Mouse (Mus musculus) neutrophil, adult 5-6 weeks (primary cell): ENCODE results near the gene Spata31d1d. TPM values are rescaled to one million over a fixed set of nuclear protein-coding genes. Genes with fewer than 3 reads are reported as not detected.
"Not testable (repeated sequence)": the region's sequence is repeated elsewhere in the genome, so short reads cannot be mapped to it uniquely, and the experiment has no call there.

Experiments
- ATAC-seq: fragments of 151-379, 151-347 bp; 2 replicates; pipeline ENCODE4 v1.8.0; 2017; ENCODE audit warnings: mild to moderate bottlenecking, moderate TSS enrichment; ENCODE audit not compliant: insufficient number of reproducible peaks, poor library complexity, low FRiP score, severe bottlenecking; ENCODE audit errors: extremely low read depth
- total RNA-seq: library from RNA; stranded (forward); fragments of 200-1000 nt; gene quantifications from 2 replicates; pipeline ENCODE4 v1.2.3, GENCODE M21; 2017

The Spata31d1d gene
- not detected in 2 replicates for total RNA-seq

DNA sequence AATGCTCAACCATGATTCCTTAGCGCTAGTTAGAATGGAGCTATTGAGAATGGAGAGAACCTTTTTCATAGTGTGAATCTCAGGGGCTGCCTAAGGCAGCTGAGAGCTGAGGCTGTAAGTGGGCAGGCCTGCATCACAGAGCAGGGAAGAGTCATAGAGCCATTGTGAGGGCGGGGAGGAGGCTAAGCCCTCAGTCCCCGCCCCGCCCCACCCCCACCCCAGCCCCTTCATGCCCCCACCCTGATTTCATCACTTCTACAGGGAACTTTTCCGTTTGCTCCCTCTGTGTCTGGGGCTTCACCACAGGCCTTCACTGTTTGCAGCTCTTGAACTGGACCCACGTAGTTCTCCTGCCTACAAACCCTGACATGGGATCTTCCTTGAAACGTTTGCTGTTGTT, at the start of gene Spata31d1d:
Gene Spata31d1d (minus strand): TSS at position 101 of the 400 bp plus-strand sequence.
- no peak for ATAC-seq

DNA sequence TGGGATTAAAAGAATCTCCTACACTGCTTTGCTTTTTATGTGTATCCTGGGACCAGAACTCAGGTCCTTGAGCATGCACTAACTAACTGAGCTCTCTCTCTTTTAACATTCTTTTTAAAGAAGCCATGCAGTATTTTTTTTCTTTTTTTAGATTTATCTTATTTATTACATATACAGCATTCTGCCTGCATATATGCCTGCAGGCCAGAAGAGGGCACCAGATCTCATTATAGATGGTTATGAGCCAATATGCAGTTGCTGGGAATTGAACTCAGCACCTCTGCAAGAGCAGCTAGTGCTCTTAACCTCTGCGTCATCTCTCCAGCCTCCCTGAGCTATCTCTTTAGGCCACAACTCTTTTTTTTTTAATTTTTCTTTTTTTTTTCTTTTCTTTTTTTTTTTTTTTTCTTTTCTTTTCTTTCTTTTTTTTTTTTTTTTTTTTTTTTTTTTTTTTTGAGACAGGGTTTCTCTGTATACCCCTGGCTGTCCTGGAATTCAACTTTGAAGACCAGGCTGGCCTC, 48.3 kb upstream of the Spata31d1d start:
- not testable (repeated sequence) for ATAC-seq

DNA sequence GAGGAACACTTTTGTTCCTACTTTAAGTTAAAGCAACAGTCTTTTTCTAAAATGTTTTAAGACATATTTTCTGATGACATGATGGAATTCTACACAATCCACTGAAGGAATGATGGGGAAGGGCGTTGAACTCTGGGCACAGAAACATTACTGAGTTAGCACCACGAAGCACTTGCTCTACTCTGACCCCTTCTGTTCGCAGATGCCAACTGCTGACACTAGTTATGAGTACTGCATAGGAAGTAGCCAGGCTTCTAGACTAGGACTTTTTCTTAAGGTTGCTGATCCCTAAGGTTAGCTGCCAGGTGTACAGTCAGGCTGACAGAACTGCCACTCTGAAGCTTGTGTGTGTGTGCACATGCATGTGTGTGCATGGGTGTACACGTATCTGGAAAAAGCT, 47.7 kb upstream of the Spata31d1d start:
- ATAC-seq: no peak

DNA sequence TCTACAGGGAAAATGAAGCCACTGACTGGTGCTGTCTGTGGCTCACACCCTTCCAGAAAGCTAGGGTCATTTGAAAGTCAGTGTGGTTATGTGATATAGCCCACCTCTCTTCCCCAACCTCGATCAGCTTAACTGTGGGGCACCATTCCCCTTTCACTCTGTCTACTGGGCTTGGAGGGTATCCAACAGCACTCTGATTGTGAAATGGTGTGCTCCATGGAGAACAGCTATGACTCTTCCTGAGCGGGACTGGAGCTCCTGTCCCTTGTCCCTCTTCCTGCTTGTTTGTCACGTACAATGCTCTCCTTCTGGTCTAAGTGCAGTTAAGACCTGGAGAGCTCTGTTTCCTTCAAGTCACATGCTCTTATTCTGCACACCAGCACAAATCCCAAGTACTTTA, 43.6 kb upstream of the Spata31d1d start:
- no peak for ATAC-seq

DNA sequence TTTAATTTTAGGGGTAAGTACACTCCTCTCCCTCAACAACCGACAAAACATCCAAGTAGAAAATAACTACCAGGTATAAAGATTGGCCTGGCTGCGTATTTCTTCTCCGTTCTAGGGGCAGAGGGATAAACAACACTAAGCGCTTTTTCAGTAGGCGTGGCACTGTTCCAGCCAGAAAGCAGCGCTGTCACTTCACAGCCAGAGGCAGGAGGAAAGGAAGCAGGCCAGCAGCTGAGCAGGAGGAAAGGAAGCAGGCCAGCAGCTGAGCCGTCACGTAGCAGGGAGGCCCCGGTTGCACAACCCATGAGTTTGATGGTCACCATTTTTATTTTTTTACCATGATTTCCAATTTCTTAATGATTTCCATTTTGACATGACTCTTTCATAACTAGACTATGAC, 39.7 kb upstream of the Spata31d1d start:
- peak; percentile 20; the same call in 1 of the 2 replicates for ATAC-seq

DNA sequence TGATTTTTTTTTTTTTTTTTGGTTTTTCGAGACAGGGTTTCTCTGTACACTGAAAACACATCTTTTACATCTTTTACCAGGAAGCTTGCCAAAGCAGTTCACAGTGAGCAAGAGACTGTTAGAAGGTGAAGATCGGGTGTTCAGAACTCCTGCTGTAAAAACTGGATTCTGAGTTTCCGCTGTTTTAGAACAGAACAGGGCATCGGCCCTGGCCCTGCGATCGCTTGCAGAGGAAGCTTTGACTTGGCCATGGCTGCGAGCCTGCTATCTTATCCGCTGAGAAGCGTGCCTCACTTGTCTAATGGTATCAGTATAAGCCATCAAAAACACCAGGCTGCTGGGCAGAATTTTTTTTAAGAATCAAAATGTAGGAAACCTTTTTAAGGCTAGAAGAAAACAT, 39.3 kb upstream of the Spata31d1d start:
- no peak for ATAC-seq

DNA sequence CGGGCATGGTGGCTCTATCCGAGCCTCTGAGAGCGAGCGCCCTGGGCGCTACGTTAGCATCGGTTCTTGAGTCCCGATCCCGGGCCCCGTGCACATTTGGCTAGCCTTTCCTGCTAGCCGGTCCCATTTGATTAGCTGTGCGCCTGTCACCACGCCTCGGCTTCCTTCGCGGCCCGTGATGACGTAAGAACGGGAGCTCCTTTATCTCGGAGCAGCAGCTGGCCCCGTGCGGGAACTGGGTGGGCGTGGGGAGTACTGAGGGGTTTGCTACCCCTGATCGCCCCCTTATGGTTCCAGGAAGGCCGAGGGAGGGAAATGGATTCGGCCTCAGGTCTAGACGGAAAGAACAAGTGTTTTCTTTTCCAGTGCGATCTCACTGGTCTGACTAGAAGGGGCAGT, 38.6 kb upstream of the Spata31d1d start:
- ATAC-seq: peak; percentile 16; the same call in 1 of the 2 replicates

DNA sequence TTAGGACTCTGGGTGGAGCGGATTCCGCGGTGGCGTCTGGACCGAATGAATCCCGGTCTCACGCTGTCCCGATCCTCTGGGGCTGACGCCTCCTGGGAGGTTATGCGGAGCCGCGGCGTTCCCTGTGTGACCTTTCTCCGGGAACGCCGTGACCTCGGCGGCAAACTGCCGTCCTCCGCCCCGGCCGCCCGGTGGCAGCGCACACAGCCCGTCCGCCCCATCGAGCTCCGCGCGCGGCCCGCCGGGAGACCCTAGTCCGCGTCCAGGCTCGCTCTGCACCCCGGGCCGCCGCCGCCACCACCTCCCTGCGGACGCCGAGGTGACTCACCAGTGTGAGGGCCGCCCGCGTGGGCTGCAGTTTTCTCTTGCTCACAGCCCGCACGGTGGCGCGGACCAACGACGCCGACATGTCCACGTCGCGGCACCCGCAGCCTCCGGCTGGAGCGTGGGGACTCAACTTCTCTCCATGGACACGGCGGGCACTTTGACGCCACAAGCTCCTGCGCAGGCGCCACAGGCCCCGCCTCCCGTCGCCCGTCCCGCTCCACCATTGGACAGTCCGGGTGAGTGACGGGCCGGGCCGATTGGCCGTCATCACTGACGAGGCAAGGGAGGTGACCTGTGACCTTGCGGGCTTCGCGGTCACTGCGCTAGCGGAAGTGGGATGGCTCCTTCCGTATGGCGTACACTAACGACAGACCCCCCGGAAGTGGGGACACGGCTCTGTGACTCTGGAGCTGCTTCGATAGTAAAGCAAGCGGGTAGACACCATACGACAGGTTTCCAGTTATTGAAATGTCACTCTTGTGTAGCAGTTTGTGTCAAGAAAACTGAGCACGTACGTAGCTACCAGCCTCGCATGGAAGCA, 38.0 kb upstream of the Spata31d1d start, which contains the start of gene Isca1:
Gene Isca1 (minus strand): TSS at position 515 of the 868 bp plus-strand sequence.
- ATAC-seq: peak; percentile 96

DNA sequence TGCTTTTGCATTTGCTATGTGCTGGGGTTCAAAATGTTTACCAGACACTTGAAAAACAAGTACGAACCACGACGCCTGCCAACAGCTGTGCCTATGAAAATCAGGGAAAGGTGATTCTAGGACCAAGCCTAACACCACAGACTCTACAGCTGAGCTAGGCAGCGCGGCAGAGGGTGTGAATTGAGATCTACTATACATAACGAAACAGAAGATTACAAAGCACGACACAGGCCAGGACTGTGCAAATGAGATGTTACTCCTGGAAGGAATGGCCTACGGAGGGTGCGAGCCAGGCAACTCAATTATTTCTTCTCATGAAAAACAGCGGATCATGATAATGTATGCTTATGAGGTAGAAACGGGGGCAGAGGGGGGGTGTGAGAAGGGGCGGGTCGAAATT, 37.0 kb upstream of the Spata31d1d start:
- no peak for ATAC-seq

DNA sequence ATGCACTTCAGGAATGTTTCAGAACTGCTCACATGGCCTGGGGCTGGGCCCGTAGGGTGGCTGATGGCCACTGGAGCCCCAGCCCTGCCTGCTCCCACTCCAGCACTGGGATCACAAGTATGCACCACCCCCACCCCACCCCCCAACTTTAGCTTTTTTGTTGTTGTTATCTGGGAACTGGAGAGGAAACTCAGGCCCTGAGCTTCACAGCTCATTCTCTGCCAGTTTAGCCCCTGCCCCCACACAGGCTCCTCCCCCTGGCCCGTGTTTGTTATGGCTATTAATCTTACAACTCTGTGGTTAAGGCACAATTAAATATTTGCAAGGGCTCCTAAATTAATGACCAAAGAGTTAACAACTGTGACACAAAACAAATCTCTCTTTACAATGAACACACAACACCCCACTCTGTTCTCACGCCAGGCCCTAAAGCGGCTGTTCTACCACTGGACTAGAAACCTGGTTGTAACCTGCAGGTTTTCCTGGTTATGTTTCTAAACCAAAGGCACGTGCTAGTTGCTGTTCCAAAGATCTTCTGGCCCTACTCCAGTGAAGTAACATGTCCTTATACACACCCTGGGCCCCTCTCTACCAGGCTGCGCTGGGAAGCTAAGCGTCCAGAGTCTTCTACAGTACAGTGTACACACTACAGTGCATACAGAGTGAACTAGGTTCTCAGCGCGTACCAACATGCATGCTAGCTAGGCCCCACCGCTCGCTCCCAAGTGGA, 35.4 kb upstream of the Spata31d1d start:
- ATAC-seq: no peak

DNA sequence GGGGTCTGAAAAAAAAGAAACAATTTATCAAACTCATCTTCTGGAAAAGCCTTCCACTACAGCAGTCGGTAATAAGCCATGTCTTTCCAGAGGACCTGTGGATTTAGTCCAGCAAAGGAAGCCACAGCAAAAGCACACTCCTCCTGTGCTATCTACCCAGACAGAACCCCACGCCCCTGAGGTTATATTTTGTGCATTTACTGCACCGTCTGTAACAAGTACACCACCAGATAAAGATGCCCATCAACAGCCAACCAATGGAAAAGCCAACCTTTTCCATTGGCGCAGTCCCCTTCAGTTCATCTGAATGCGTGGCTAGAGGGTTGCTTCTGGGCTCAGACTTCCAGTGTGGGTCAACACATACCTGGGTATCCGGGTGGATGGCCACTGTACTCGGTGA, 31.2 kb upstream of the Spata31d1d start:
- ATAC-seq: no peak

DNA sequence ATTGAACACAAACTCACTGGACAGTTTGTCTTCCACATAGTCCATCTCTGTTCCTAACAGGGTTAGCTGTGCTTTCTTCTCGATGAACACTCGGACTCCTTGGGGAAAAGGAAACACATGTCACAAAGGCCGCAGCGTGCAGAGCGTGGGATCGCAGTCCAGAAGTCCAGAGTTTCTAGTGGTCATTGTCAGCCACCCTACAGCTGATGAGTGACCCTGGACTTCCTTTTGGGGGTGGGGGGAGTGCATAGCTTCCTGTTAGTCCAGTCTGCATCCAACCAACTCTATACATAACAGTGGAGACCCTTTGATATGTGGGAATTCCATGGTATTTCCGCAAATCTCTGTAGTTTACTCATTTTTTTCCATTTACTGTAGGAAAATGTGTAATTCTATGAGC, 25.4 kb upstream of the Spata31d1d start:
- no peak for ATAC-seq

DNA sequence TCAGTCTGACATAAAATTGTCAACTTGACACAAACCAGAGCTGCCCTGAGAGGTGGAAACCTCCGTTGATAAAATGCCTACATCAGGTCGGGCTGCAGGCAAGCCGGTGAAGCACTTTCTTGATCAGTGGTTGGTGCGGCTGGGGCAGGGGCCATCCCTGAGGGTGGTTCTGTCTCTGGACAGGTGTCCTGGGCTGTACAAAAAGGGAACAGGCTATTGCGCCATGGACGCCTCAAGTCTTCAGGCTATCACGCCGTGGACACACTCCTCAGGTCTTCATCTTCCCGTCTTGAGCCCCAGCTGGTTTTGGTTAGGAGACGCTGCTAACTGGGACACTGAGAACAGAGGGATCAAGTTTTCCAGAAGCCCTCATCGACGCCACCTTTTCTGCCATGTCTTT, 18.8 kb upstream of the Spata31d1d start:
- peak; percentile 34; the same call in 1 of the 2 replicates for ATAC-seq

DNA sequence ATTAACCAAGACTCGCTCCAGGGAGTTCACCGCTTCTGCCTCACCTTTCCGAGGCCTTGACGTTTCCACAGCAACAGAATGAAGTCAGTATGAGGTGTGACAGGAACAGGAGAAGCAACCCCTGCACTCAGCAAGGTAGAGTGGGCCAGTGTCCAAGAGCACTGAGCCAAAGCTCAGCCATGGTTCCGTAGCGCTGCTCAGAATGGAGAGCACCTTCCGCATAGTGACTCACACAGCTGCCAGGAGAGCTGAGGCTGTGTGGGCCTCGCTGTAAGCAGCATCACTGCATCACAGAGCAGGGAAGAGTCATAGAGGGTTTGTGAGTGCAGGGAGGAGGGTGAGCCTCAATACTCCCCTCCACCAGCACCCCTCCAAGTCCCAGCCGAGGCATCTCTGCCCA, 15.2 kb upstream of the Spata31d1d start, which contains the start of gene 1700014D04Rik:
Gene 1700014D04Rik (minus strand): TSS at position 42 of the 400 bp plus-strand sequence.
- ATAC-seq: no peak

DNA sequence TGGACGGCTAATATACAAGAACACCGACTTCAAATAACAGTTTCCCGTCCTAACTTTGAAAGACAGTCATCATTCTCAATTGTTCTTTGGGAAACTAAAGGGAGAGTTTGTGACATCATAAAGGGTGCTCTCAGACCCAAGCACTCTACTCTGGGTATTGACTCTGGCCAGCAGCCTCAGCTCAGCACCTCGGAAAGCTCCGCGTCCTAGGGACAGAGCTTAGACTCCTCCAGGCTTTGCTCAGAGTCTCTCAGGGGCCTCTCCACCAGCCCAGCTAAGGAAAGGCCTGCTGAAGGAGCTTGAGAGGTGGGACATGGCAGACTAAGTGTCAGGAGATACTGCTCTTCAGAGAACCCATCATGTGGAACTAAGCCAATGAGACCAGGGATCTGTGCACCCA, 14.6 kb upstream of the Spata31d1d start:
- ATAC-seq: no peak

DNA sequence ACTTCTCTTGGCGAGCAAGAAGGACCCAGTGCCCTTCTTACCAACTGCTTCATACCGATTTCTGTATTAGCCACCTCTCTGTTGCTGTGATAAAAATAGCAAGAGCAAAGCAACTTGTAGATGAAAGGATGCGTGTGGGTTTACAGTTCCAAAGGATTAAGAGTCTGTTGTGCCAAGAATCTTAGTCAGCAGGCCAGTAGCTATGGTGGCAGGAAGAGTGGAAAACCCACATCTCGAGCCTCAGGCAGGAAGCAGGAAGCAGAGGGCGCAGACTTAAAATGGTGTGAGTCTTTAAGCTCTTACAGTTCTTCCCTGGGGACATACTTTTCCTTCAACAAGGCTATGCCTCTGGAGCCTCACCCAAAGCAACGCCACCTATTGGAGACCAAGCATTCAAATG, 13.9 kb upstream of the Spata31d1d start:
- ATAC-seq: no peak

DNA sequence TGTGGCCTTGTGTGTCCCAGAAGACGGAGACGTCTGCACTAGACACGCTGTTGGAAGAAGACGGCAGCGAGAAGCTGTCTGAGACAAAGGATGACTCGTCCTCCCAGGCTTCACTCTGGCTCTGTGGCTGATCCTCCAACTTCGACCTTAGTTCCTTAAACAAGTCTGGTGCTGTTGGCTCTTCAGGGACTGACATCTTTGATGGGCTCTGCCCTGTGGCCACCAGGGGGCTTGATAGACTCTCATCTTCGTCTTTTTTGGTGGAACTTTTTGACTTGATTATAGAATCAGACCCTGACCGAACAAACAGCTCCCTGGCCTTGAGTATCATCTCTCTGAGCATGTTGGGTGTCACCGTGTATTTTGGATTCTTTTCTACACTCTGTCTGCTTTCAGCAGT, 10.1 kb upstream of the Spata31d1d start:
- ATAC-seq: no peak

DNA sequence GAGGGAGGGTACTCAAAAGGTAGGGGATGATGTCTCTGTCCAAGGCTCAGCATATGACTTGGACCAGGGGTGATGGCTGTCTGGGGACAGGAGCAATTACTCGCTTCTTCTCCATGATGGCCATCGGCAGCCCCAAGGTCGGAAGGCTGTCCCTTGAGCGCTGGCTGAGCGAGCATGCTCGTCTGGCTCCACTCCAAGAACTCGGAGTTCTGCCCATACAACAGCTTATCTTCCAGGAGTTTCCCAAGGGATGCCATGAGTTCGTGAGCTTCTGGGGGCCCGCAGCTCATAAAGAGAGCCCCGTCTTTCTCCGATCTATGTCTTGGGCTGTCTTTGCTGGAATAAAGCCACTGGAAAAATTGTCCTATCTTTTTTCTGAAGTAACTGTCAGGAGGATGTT, 9.5 kb upstream of the Spata31d1d start:
- no peak for ATAC-seq

DNA sequence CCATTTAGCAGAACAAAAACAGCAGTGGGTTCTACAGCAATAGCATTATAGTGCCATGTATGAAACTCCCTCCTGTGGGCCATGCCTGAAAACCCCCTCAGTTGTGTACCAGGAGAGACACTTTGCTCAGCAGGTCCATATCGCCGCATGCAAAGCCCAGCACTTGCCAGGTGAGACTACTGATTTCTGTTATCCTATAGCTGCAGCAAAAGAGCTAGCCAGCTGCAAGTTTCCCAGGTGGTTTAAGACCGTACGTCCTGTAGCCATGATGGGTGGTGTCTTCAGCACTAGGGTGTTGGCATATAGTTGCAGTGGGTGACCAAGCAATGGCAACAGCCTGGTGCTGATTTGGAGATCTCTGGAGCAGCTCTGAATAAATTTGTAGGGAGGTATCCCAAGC, 7.8 kb upstream of the Spata31d1d start:
- ATAC-seq: no peak

DNA sequence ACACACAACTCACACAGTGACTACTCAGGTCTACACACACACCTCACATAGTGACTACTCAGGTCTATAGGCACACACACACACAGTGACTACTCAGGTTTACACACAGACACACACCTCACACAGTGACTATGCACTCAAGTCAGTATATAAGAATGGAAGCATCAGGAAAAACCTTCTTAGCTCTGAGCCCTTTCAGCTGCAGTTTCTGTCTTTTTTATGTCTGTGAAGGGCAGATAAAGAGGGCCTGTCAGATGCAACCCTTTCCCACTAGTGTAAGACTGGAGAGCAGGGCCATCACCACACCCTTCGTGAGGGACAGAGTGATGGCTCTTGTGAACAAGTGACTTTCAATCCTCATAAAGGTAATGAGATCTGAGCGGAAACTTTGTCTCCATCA, 6.9 kb upstream of the Spata31d1d start:
- no peak for ATAC-seq
